20 mouse cellular contexts compared by ENCODE assay signal in the genomic region with DNA sequence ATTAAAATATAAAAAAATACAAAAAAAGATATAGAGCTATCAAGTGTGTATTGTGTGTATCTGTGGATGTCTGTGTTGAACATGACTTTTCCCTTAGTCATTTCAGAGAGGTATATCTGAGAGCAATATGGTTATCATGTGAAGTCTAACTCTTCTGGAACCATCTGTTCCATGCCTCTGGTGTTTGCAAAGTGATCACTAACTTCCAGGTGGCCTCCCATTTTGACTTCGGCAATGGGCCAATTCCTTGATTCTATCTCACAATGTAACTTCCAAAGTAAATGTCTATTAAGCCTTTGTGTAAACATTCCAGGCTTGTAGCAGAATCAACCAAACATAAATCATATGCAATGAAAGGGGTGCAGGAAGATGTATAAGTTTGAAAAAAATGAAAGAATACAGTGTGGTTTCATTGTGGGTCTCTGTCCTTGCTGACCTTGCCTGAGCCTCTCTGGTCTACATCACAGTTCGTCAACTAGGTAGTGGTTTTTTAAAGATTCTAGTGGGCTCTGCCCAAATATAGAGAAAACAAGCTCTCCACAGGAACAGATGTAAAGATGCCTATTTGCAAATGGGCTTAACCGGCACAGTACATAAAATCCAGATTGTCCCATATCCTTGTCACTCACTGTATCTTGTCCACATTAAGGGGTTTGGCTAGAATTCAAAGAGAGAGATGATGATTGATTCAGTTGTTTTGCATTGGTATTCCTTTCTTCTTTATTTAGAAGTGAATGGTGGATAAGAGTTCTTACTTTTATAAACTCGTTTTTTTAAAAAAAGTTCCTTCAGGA.
"Had no signal": no experiment of that assay in that cellular context is flagged by ENCODE, and none has a peak within 500 bp of the region (broad histone marks: within the 10 kb centered on the region; RNA-seq: fewer than 3 reads in every experiment).

No protein-coding gene starts in this region.

- H3K4me2 ChIP-seq: limb, embryonic 13.5 days; liver, embryonic 13.5 days; midbrain, embryonic 13.5 days; neural tube, embryonic 13.5 days; stomach, embryonic 15.5 days had no signal

- ATAC-seq: midbrain, embryonic 13.5 days; midbrain, embryonic 16.5 days had no signal

- DNase-seq: kidney, adult 18-20 months; kidney, postnatal 10 days; kidney, postnatal 36 days; left cerebral cortex, postnatal 4 days; liver, embryonic 13.5 days; lung, postnatal 36 days; retina, postnatal 1 day; right cerebral cortex, postnatal 25 days; spleen, adult 18-20 months; thymus, adult 2 months; thymus, postnatal 14 days; thymus, postnatal 4 days had no signal

- H3K9me3 ChIP-seq: limb, embryonic 13.5 days; liver, embryonic 13.5 days; midbrain, embryonic 10.5 days; midbrain, embryonic 13.5 days; neural tube, embryonic 13.5 days; stomach, embryonic 15.5 days had no signal

- H3K4me3 ChIP-seq: limb, embryonic 13.5 days; liver, embryonic 13.5 days; megakaryocyte, embryonic 14.5 days; midbrain, embryonic 10.5 days; midbrain, embryonic 13.5 days; myocyte; neural tube, embryonic 13.5 days; stomach, embryonic 15.5 days had no signal

- H3K27me3 ChIP-seq: limb, embryonic 13.5 days; liver, embryonic 13.5 days; megakaryocyte, embryonic 14.5 days; midbrain, embryonic 13.5 days; neural tube, embryonic 13.5 days; stomach, embryonic 15.5 days had no signal

- H3K4me1 ChIP-seq: limb, embryonic 13.5 days; liver, embryonic 13.5 days; megakaryocyte, embryonic 14.5 days; midbrain, embryonic 13.5 days; neural tube, embryonic 13.5 days; stomach, embryonic 15.5 days had no signal

- H3K9ac ChIP-seq: limb, embryonic 13.5 days; liver, embryonic 13.5 days; midbrain, embryonic 13.5 days; neural tube, embryonic 13.5 days; stomach, embryonic 15.5 days had no signal

- H3K27ac ChIP-seq: limb, embryonic 13.5 days; liver, embryonic 13.5 days; midbrain, embryonic 10.5 days; midbrain, embryonic 13.5 days; neural tube, embryonic 13.5 days; stomach, embryonic 15.5 days had no signal

- H3K36me3 ChIP-seq: limb, embryonic 13.5 days; liver, embryonic 13.5 days; midbrain, embryonic 10.5 days; midbrain, embryonic 13.5 days; neural tube, embryonic 13.5 days; stomach, embryonic 15.5 days had no signal
